Mouse (Mus musculus): ENCODE measurements around the gene Tcf21.

- TF ChIP-seq EP300 (optimal IDR thresholded peaks at IDR 0.05) (no peak), CTCF (IDR thresholded peaks at IDR 0.05; ENCODE audit: low read depth) (no peak)
These were observed 22.1 kb upstream of the Tcf21 start for GRCm38 (mm10) chr10:22842113-22842512.
